Mouse (Mus musculus): ENCODE measurements around the gene Cygb. TPM values are rescaled to one million over a fixed set of nuclear protein-coding genes. Genes with fewer than 3 reads are reported as not detected.

Gene Cygb
- total RNA-seq, 2 experiments from 2014 or later = 48.9 to 52.1 TPM

Other genes with a start within 250 kb of the Cygb start
- gene Rnf157, start 241.3 kb downstream of the Cygb start, total RNA-seq (2021) = 100 to 1,000 TPM; 236 to 242 TPM
- 10 to 100 TPM; 38.7 to 41.4 TPM for gene Ubald2, start 220.2 kb downstream of the Cygb start, total RNA-seq (2021)
- gene Qrich2, start 188.1 kb downstream of the Cygb start, total RNA-seq (2021) = under 1 TPM in 1 of 2 experiments, not detected in 1; 0.07 TPM
- gene Prpsap1, start 160.1 kb downstream of the Cygb start, total RNA-seq (2021) = 10 to 100 TPM; 86.1 to 90.6 TPM
- gene Sphk1, start 123.4 kb downstream of the Cygb start, total RNA-seq (2021) = 1 to 10 TPM; 2.2 TPM
- gene Ube2o, start 72.9 kb downstream of the Cygb start, total RNA-seq (2021) = 100 to 1,000 TPM; 104 to 108 TPM
- gene Aanat, start 67.9 kb downstream of the Cygb start, total RNA-seq (2021) = under 1 TPM; 0.39 to 0.76 TPM
- 1 to 10 TPM; 1.6 to 1.7 TPM for gene Rhbdf2, start 27.3 kb downstream of the Cygb start, total RNA-seq (2021)
- 1 to 10 TPM; 4.6 to 5.0 TPM for gene Prcd, start 779 bp downstream of the Cygb start, total RNA-seq (2021)
- gene St6galnac1, start 121.2 kb upstream of the Cygb start, total RNA-seq (2021) = not detected
- 10 to 100 TPM; 22.2 to 22.8 TPM for gene Mxra7, start 173.7 kb upstream of the Cygb start, total RNA-seq (2021)
- 10 to 100 TPM; 27.3 to 30.0 TPM for gene Mettl23, start 189.0 kb upstream of the Cygb start, total RNA-seq (2021)
- gene Jmjd6, start 189.1 kb upstream of the Cygb start, total RNA-seq (2021) = 10 to 100 TPM; 28.8 to 29.3 TPM
- gene Mfsd11, start 198.1 kb upstream of the Cygb start, total RNA-seq (2021) = 10 to 100 TPM; 38.5 to 48.9 TPM
- gene Srsf2, start 198.8 kb upstream of the Cygb start, total RNA-seq (2021) = 100 to 1,000 TPM; 171 to 184 TPM